Mouse (Mus musculus) embryonic facial prominence, embryonic 12.5 days (tissue): ENCODE data around the gene Trim46. TPM values are rescaled to one million over a fixed set of nuclear protein-coding genes. Genes with fewer than 3 reads are reported as not detected.

Experiments
- ATAC-seq: fragments of 200-750 bp; cut with Nextera tagmentation; 2 replicates; pipeline ENCODE4 v1.8.0; 2017; ENCODE audit not compliant: insufficient number of reproducible peaks, insufficient read depth, low FRiP score, low TSS enrichment
- H3K27ac ChIP-seq: fragments of 300-500 bp; sonication (generic); 2 replicates; pipeline ENCODE4 v1.5.1; 2016; ENCODE audit warnings: mild to moderate bottlenecking
- H3K27me3 ChIP-seq: fragments of 300-500 bp; sonication (generic); 2 replicates; pipeline ENCODE4 v1.6.1; 2016; ENCODE audit warnings: mild to moderate bottlenecking, moderate library complexity
- H3K36me3 ChIP-seq: fragments of 300-500 bp; sonication (generic); 2 replicates; pipeline ENCODE4 v1.6.1; 2016; ENCODE audit warnings: mild to moderate bottlenecking
- H3K4me1 ChIP-seq: fragments of 300-500 bp; sonication (generic); 2 replicates; pipeline ENCODE4 v1.6.1; 2016
- H3K4me2 ChIP-seq: fragments of 300-500 bp; sonication (generic); replicated peaks from 2 replicates; pipeline ENCODE4 v1.6.1; 2016; ENCODE audit warnings: mild to moderate bottlenecking, moderate library complexity
- H3K4me3 ChIP-seq: fragments of 300-500 bp; sonication (generic); 2 replicates; pipeline ENCODE4 v1.5.1; 2016; ENCODE audit warnings: mild to moderate bottlenecking
- H3K9ac ChIP-seq: fragments of 300-500 bp; sonication (generic); 2 replicates; pipeline ENCODE4 v1.6.1; 2016; ENCODE audit warnings: mild to moderate bottlenecking, moderate library complexity
- H3K9me3 ChIP-seq: fragments of 300-500 bp; sonication (generic); 2 replicates; pipeline ENCODE4 v1.6.1; 2016; ENCODE audit warnings: mild to moderate bottlenecking, moderate library complexity
- WGBS: fragments of 180-500 bp; shearing (Covaris S2); methylation state at CpG from one replicate; pipeline ENCODE4 v1.1.7; 2016; 5-methylcytosine and 5-hydroxymethylcytosine counted together
- polyA plus RNA-seq: library from polyadenylated mRNA; unstranded; fragments of >200 nt; fragmentation: Nextera tagmentation; extraction: Ambion mirVana; gene quantifications from 2 replicates; pipeline ENCODE4 v1.2.1, GENCODE M21; 2016

Gene Trim46
- polyA plus RNA-seq, result 6.2 and 7.7 TPM in 2 replicates

DNA sequence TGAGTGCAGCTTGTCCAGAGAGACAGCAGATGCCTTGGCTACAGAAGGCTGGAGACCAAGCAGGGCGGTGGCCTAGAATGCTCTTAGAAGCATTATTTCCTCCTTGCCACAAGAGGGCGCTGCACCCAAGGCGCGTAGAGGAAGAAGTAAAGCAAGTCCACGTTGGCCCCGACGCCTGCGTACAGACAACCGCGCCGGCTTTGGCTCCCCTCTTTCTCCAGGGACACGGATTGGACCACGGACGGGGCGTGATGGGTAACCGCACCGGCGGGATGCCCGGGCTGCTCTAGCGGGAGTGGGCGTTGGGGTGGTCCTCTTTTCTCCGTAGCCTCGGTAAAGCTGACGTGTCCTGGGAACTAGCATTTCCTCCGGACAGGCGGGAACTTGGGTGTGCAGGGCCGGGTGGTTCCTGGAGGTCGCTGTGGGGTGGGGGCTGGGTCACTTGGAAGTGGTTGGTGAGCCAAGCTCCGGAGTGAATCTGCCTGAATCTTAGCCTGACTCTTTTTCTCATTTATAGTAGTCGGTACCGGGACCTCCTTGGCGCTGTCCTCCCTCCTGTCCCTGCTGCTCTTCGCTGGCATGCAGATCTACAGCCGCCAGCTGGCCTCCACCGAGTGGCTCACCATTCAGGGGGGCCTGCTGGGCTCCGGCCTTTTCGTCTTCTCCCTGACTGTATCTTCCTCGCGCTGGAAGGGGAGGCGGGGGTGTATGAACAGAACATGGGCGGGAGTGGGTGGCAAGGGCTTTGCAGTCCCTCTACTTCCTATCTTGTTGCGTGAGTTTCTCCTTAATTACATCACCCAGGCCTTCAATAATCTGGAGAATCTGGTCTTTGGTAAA is at the start of gene Trim46:
Gene Trim46 (minus strand): TSS at position 49 of the 840 bp plus-strand sequence.
- under 1% methylated on average over 42 of the region's 42 CpGs for WGBS
- ATAC-seq, result peak; percentile 62
- Histone ChIP-seq H3K36me3 (peaks cover 16% of the 10 kb centered on the region; the same call in 1 of the 2 replicates), H3K27ac (peak within 1 kb of the TSS; percentile 66), H3K27me3 (peaks cover 4% of the 10 kb centered on the region; the same call in 1 of the 2 replicates), H3K9ac (peak within 1 kb of the TSS; percentile 64), H3K4me1 (peaks cover 45% of the 10 kb centered on the region), H3K9me3 (no peaks in the 10 kb centered on the region), H3K4me2 (peak within 1 kb of the TSS; percentile 76), H3K4me3 (peak within 1 kb of the TSS; percentile 73)

GRCm38 (mm10) chr3:89295685-89296230 is 49.6 kb upstream of the Trim46 start:
- no peaks in the 10 kb centered on the region for H3K36me3 ChIP-seq
- H3K27me3 ChIP-seq, result no peaks in the 10 kb centered on the region
- no peak overlapping the region for H3K4me2 ChIP-seq
- H3K9ac ChIP-seq, result no peak overlapping the region
- H3K4me1 ChIP-seq, result no peaks in the 10 kb centered on the region
- no peak overlapping the region for H3K27ac ChIP-seq
- no peaks in the 10 kb centered on the region for H3K9me3 ChIP-seq
- H3K4me3 ChIP-seq, result no peak overlapping the region
- 73% methylated on average over 8 of the region's 8 CpGs for WGBS
- ATAC-seq, result no peak

- ATAC-seq, result no peak
- H3K4me1 ChIP-seq, result 0 out of 2 replicates have a peak, but pooled peaks cover under 1% of the 10 kb centered on the region
- WGBS, result 78% methylated on average over 5 of the region's 5 CpGs
These were observed 48.1 kb upstream of the Trim46 start for GRCm38 (mm10) chr3:89294195-89294594.

DNA sequence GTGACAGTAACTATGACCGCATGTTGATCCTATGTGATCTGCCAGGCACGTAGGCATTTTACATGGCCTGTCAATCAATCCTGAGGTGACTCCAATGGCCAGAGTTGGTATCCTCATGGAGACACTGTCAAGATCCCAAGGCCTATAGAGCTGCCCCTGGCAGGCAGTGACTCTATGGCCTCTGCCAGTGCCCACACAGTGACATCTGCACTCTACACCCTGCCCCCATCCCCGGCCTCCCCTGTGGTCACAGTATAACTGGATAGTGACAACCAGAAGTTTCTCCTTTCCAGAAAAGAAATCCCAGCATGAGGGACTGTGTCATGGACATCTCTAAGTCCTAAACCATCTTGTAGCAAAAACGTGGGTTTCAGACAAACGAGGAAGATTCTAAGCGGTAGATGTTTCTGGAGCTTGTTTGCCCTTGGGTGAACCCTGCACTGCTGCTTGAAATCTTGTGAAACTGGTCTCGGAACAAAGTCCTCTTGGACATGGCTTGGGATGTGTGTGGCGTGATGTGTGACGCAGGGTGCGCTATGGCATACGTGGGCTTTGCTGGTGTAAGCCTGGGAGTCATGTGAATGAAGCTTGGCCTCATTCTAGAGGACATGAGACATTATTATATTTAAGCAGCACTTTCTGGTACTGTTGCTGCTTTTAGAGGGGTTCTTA is 47.3 kb upstream of the Trim46 start:
- no peak overlapping the region for H3K27ac ChIP-seq
- H3K27me3 ChIP-seq, result no peaks in the 10 kb centered on the region
- no peaks in the 10 kb centered on the region for H3K9me3 ChIP-seq
- H3K9ac ChIP-seq, result no peak overlapping the region
- no peak overlapping the region for H3K4me2 ChIP-seq
- WGBS, result 89% methylated on average over 11 of the region's 11 CpGs
- H3K4me1 ChIP-seq, result 0 out of 2 replicates have a peak, but pooled peaks cover 6% of the 10 kb centered on the region
- no peak overlapping the region for H3K4me3 ChIP-seq
- no peaks in the 10 kb centered on the region for H3K36me3 ChIP-seq
- ATAC-seq, result no peak

More at GRCm38 (mm10) chr3:89294195-89294594, 48.1 kb upstream of the Trim46 start:
- no peaks in the 10 kb centered on the region for H3K36me3 ChIP-seq
- no peaks in the 10 kb centered on the region for H3K27me3 ChIP-seq
- no peak overlapping the region for H3K9ac ChIP-seq
- H3K4me3 ChIP-seq, result no peak overlapping the region
- H3K4me2 ChIP-seq, result no peak overlapping the region
- H3K27ac ChIP-seq, result no peak overlapping the region
- H3K9me3 ChIP-seq, result no peaks in the 10 kb centered on the region

GRCm38 (mm10) chr3:89292303-89292702 is 46.2 kb upstream of the Trim46 start:
- Histone ChIP-seq H3K4me1 (peaks cover 10% of the 10 kb centered on the region; the same call in 1 of the 2 replicates), H3K36me3 (no peaks in the 10 kb centered on the region), H3K9me3 (no peaks in the 10 kb centered on the region), H3K27me3 (no peaks in the 10 kb centered on the region), H3K4me2 (no peak overlapping the region), H3K9ac (no peak overlapping the region), H3K27ac (no peak overlapping the region), H3K4me3 (no peak overlapping the region)
- ATAC-seq, result no peak
- WGBS, result 76% methylated on average over 5 of the region's 5 CpGs

DNA sequence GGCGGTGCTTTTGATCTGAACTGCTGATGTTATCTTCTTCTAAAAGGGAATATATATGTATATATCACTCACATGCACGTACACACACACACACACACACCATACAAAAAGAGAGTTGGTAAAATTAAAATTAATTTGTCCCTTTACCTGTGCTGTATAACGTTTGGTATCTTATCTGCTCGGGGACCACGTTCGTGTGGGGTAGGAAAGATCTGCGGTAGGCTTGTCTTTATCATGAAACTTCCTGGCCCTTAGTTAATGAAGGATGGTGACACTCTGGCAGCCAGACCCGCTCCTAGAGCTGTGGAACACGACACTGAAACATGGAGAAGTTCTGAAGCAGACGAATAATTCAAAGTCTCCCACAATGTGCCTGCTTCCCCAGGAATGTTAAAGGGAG is 45.8 kb upstream of the Trim46 start:
- no peak for ATAC-seq
- Histone ChIP-seq H3K4me1 (peaks cover 14% of the 10 kb centered on the region), H3K4me3 (no peak overlapping the region), H3K27me3 (no peaks in the 10 kb centered on the region), H3K36me3 (no peaks in the 10 kb centered on the region), H3K27ac (no peak overlapping the region), H3K4me2 (no peak overlapping the region), H3K9ac (no peak overlapping the region), H3K9me3 (no peaks in the 10 kb centered on the region)
- 67% methylated on average over 10 of the region's 10 CpGs for WGBS

DNA sequence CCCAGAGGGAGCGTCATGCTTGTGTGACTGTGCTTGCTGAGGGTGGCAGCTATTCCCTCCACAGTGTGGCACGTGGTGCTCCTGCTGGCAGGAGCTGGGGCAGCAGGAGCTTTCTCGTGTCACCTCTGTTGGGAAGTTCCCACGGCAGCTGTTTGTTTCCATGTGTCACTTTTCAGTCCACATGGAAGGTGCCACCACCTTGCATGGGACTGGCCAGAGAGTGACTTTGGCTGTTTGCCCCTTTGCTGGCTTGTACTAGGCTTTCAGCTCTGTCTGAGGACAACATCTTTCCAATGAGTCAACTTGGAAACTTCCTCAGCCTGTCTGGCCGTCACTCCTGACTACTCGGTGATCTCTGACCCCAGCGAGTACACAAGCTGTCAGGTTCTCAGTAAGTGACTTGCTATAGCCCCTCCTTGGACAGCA is 42.4 kb upstream of the Trim46 start:
- no peaks in the 10 kb centered on the region for H3K9me3 ChIP-seq
- no peaks in the 10 kb centered on the region for H3K27me3 ChIP-seq
- no peak for ATAC-seq
- H3K9ac ChIP-seq, result no peak overlapping the region
- no peak overlapping the region for H3K27ac ChIP-seq
- no peaks in the 10 kb centered on the region for H3K36me3 ChIP-seq
- H3K4me1 ChIP-seq, result peaks cover 19% of the 10 kb centered on the region
- no peak overlapping the region for H3K4me3 ChIP-seq
- 43% methylated on average over 7 of the region's 7 CpGs for WGBS
- H3K4me2 ChIP-seq, result no peak overlapping the region

DNA sequence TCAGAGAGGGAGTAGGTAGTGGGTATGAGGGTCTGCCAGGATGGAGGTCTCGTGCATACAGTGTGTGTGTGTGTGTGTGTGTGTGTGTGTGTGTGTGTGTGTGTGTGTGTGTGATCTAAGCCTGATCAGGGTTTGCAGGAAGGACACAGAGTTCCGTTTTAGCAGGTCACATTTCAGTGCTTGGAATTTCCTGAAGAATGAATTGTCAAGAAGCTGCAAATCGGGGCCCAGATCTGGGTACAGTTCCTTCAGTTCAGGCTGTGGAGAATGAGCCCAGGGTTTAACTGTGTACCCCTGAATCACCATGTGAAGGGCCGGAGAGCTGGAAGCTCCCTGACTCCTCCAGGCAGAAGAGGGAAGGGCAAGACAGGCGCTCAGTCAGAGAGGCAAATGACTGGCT is 41.2 kb upstream of the Trim46 start:
- Histone ChIP-seq H3K27me3 (no peaks in the 10 kb centered on the region), H3K4me1 (peaks cover 19% of the 10 kb centered on the region), H3K4me2 (no peak overlapping the region), H3K27ac (peak overlapping the region; percentile 47; the same call in 1 of the 2 replicates), H3K36me3 (no peaks in the 10 kb centered on the region), H3K9ac (no peak overlapping the region; the same call in 1 of the 2 replicates), H3K9me3 (no peaks in the 10 kb centered on the region), H3K4me3 (no peak overlapping the region)
- 32% methylated on average over 5 of the region's 5 CpGs for whole genome bisulfite sequencing
- 0 out of 2 replicates have a peak, but pooled peaks have one; percentile 8 for ATAC-seq

- 34% methylated on average over 2 of the region's 2 CpGs for WGBS
- no peak for ATAC-seq
- Histone ChIP-seq H3K9me3 (no peaks in the 10 kb centered on the region), H3K9ac (no peak overlapping the region), H3K4me1 (peaks cover 29% of the 10 kb centered on the region), H3K4me2 (no peak overlapping the region), H3K4me3 (no peak overlapping the region), H3K36me3 (no peaks in the 10 kb centered on the region), H3K27ac (no peak overlapping the region), H3K27me3 (peaks cover 11% of the 10 kb centered on the region)
These were observed 39.4 kb upstream of the Trim46 start for GRCm38 (mm10) chr3:89285526-89285925.

- H3K4me3 ChIP-seq, result no peak overlapping the region
- H3K4me2 ChIP-seq, result no peak overlapping the region
- peaks cover 36% of the 10 kb centered on the region for H3K4me1 ChIP-seq
- no peak for ATAC-seq
- 90% methylated on average over 3 of the region's 3 CpGs for WGBS
- H3K27ac ChIP-seq, result no peak overlapping the region
- H3K36me3 ChIP-seq, result no peaks in the 10 kb centered on the region
- no peaks in the 10 kb centered on the region for H3K9me3 ChIP-seq
- H3K9ac ChIP-seq, result no peak overlapping the region
- peaks cover 19% of the 10 kb centered on the region for H3K27me3 ChIP-seq
These were observed 38.2 kb upstream of the Trim46 start for GRCm38 (mm10) chr3:89284261-89284660.

GRCm38 (mm10) chr3:89282291-89282643 is 36.2 kb upstream of the Trim46 start:
- Histone ChIP-seq H3K4me1 (peaks cover 45% of the 10 kb centered on the region), H3K4me2 (no peak overlapping the region), H3K36me3 (no peaks in the 10 kb centered on the region), H3K4me3 (no peak overlapping the region), H3K9ac (peak overlapping the region; percentile 16; the same call in 1 of the 2 replicates), H3K27ac (no peak overlapping the region), H3K9me3 (no peaks in the 10 kb centered on the region), H3K27me3 (peaks cover 19% of the 10 kb centered on the region)
- WGBS, result 16% methylated on average over 4 of the region's 4 CpGs
- ATAC-seq, result no peak
